Mouse (Mus musculus) midbrain, embryonic 15.5 days (tissue): Measurements from ENCODE around the gene Ttc7b. TPM values are rescaled to one million over a fixed set of nuclear protein-coding genes. Genes with fewer than 3 reads are reported as not detected.

Source experiments
- ATAC-seq: fragments of 200-750 bp; cut with Nextera tagmentation; replicated peaks from 2 replicates; pipeline ENCODE4 v1.8.0; 2017; ENCODE audit warnings: moderate TSS enrichment
- H3K27ac ChIP-seq: fragments of 300-500 bp; sonication (generic); 2 replicates; pipeline ENCODE4 v1.5.1; 2015; ENCODE audit warnings: mild to moderate bottlenecking, inconsistent platforms
- H3K27me3 ChIP-seq: fragments of 300-500 bp; sonication (generic); replicated peaks from 2 replicates; pipeline ENCODE4 v1.6.1; 2015; ENCODE audit warnings: inconsistent platforms
- H3K36me3 ChIP-seq: fragments of 300-500 bp; sonication (generic); replicated peaks from 2 replicates; pipeline ENCODE4 v1.6.1; 2015; ENCODE audit warnings: inconsistent platforms
- H3K4me1 ChIP-seq: fragments of 300-500 bp; sonication (generic); 2 replicates; pipeline ENCODE4 v1.6.1; 2015; ENCODE audit warnings: inconsistent platforms
- H3K4me2 ChIP-seq: fragments of 300-500 bp; sonication (generic); 2 replicates; pipeline ENCODE4 v1.6.1; 2015; ENCODE audit warnings: inconsistent platforms, mild to moderate bottlenecking, moderate library complexity
- H3K4me3 ChIP-seq: fragments of 300-500 bp; sonication (generic); 2 replicates; pipeline ENCODE4 v1.5.1; 2015; ENCODE audit warnings: mild to moderate bottlenecking, inconsistent platforms
- H3K9ac ChIP-seq: fragments of 300-500 bp; sonication (generic); 2 replicates; pipeline ENCODE4 v1.6.1; 2015; ENCODE audit warnings: mild to moderate bottlenecking, inconsistent platforms
- H3K9me3 ChIP-seq: fragments of 300-500 bp; sonication (generic); 2 replicates; pipeline ENCODE4 v1.6.1; 2016; ENCODE audit warnings: inconsistent platforms
- WGBS: fragments of 180-500 bp; shearing (Covaris S2); methylation state at CpG from one replicate; pipeline ENCODE4 v1.1.7; 2015; ENCODE audit warnings: mixed read lengths; 5-methylcytosine and 5-hydroxymethylcytosine counted together
- polyA plus RNA-seq: library from polyadenylated mRNA; unstranded; fragments of >200 nt; fragmentation: Nextera tagmentation; extraction: Ambion mirVana; gene quantifications from 2 replicates; pipeline ENCODE4 v1.2.1, GENCODE M21; 2015

Ttc7b gene
- polyA plus RNA-seq, 1 experiment from 2014 or later, result 9.7 TPM

GRCm38 (mm10) chr12:100313785-100314375 is 206.7 kb downstream of the Ttc7b start:
- Histone ChIP-seq H3K36me3 (no peaks in the 10 kb centered on the region; the same call in 1 of the 2 replicates), H3K4me1 (peaks cover 70% of the 10 kb centered on the region), H3K4me2 (no peak overlapping the region), H3K9me3 (no peaks in the 10 kb centered on the region), H3K4me3 (no peak overlapping the region), H3K27me3 (no peaks in the 10 kb centered on the region), H3K27ac (peak overlapping the region; percentile 81), H3K9ac (0 out of 2 replicates have a peak overlapping the region, but pooled peaks have one; percentile 22)
- ATAC-seq, result peak; percentile 77
- WGBS, result 19% methylated on average over 12 of the region's 12 CpGs

- Histone ChIP-seq H3K9ac (no peak overlapping the region), H3K9me3 (no peaks in the 10 kb centered on the region), H3K36me3 (no peaks in the 10 kb centered on the region; the same call in 1 of the 2 replicates), H3K27ac (peak overlapping the region; percentile 81), H3K27me3 (no peaks in the 10 kb centered on the region), H3K4me2 (no peak overlapping the region), H3K4me3 (no peak overlapping the region), H3K4me1 (peaks cover 76% of the 10 kb centered on the region)
- WGBS, result 69% methylated on average over 6 of the region's 6 CpGs
- ATAC-seq, result no peak
Measured at GRCm38 (mm10) chr12:100313209-100313608, 207.4 kb downstream of the Ttc7b start.

GRCm38 (mm10) chr12:100310471-100311392 is 209.9 kb downstream of the Ttc7b start:
- Histone ChIP-seq H3K4me2 (no peak overlapping the region), H3K4me3 (no peak overlapping the region), H3K4me1 (peaks cover 74% of the 10 kb centered on the region), H3K9ac (no peak overlapping the region), H3K27ac (peak overlapping the region; percentile 45), H3K9me3 (no peaks in the 10 kb centered on the region), H3K36me3 (no peaks in the 10 kb centered on the region), H3K27me3 (no peaks in the 10 kb centered on the region)
- ATAC-seq, result no peak
- 48% methylated on average over 6 of the region's 6 CpGs for WGBS

GRCm38 (mm10) chr12:100309201-100309600 is 211.4 kb downstream of the Ttc7b start:
- Histone ChIP-seq H3K36me3 (no peaks in the 10 kb centered on the region), H3K27me3 (no peaks in the 10 kb centered on the region), H3K4me1 (peaks cover 59% of the 10 kb centered on the region), H3K9ac (no peak overlapping the region), H3K4me3 (no peak overlapping the region), H3K4me2 (no peak overlapping the region), H3K27ac (peak overlapping the region; percentile 42; the same call in 1 of the 2 replicates), H3K9me3 (no peaks in the 10 kb centered on the region)
- 46% methylated on average over 4 of the region's 4 CpGs for WGBS
- no peak for ATAC-seq

- H3K4me1 ChIP-seq, result peaks cover 44% of the 10 kb centered on the region
- H3K4me2 ChIP-seq, result no peak overlapping the region
- peak overlapping the region; percentile 9; the same call in 1 of the 2 replicates for H3K9ac ChIP-seq
- no peaks in the 10 kb centered on the region for H3K27me3 ChIP-seq
- H3K27ac ChIP-seq, result peak overlapping the region; percentile 74
- H3K4me3 ChIP-seq, result no peak overlapping the region
- 27% methylated on average over 8 of the region's 8 CpGs for WGBS
- no peaks in the 10 kb centered on the region for H3K9me3 ChIP-seq
- H3K36me3 ChIP-seq, result no peaks in the 10 kb centered on the region
- ATAC-seq, result peak; percentile 38
Measured at GRCm38 (mm10) chr12:100307501-100308260, 212.9 kb downstream of the Ttc7b start.

GRCm38 (mm10) chr12:100306336-100306735 is 214.3 kb downstream of the Ttc7b start:
- H3K4me3 ChIP-seq, result no peak overlapping the region
- H3K9me3 ChIP-seq, result no peaks in the 10 kb centered on the region
- 52% methylated on average over 1 of the region's 1 CpGs for WGBS
- peaks cover 41% of the 10 kb centered on the region for H3K4me1 ChIP-seq
- H3K36me3 ChIP-seq, result no peaks in the 10 kb centered on the region
- no peak overlapping the region; the same call in 1 of the 2 replicates for H3K27ac ChIP-seq
- no peak overlapping the region for H3K9ac ChIP-seq
- no peaks in the 10 kb centered on the region for H3K27me3 ChIP-seq
- no peak overlapping the region for H3K4me2 ChIP-seq
- no peak for ATAC-seq

GRCm38 (mm10) chr12:100305051-100305673 is 215.5 kb downstream of the Ttc7b start:
- no peak for ATAC-seq
- no peak overlapping the region for H3K4me2 ChIP-seq
- H3K4me1 ChIP-seq, result peaks cover 31% of the 10 kb centered on the region
- no peak overlapping the region for H3K27ac ChIP-seq
- 60% methylated on average over 4 of the region's 4 CpGs for WGBS
- no peaks in the 10 kb centered on the region for H3K9me3 ChIP-seq
- H3K36me3 ChIP-seq, result no peaks in the 10 kb centered on the region
- no peaks in the 10 kb centered on the region for H3K27me3 ChIP-seq
- H3K4me3 ChIP-seq, result no peak overlapping the region
- H3K9ac ChIP-seq, result no peak overlapping the region

- 91% methylated on average over 2 of the region's 2 CpGs for WGBS
- Histone ChIP-seq H3K9me3 (no peaks in the 10 kb centered on the region), H3K9ac (no peak overlapping the region), H3K27ac (no peak overlapping the region), H3K27me3 (no peaks in the 10 kb centered on the region), H3K4me2 (no peak overlapping the region), H3K36me3 (no peaks in the 10 kb centered on the region), H3K4me1 (peaks cover 22% of the 10 kb centered on the region), H3K4me3 (no peak overlapping the region)
- no peak for ATAC-seq
Measured at GRCm38 (mm10) chr12:100304280-100304679, 216.3 kb downstream of the Ttc7b start.

- Histone ChIP-seq H3K36me3 (no peaks in the 10 kb centered on the region), H3K4me1 (peaks cover 13% of the 10 kb centered on the region), H3K27me3 (no peaks in the 10 kb centered on the region), H3K9me3 (no peaks in the 10 kb centered on the region), H3K4me3 (no peak overlapping the region), H3K27ac (no peak overlapping the region), H3K4me2 (no peak overlapping the region), H3K9ac (no peak overlapping the region)
- 80% methylated on average over 7 of the region's 7 CpGs for WGBS
- no peak for ATAC-seq
Measured at GRCm38 (mm10) chr12:100303141-100303540, 217.5 kb downstream of the Ttc7b start.

GRCm38 (mm10) chr12:100300446-100300845 is 220.2 kb downstream of the Ttc7b start:
- no peak overlapping the region for H3K4me3 ChIP-seq
- no peaks in the 10 kb centered on the region for H3K27me3 ChIP-seq
- no peaks in the 10 kb centered on the region for H3K36me3 ChIP-seq
- whole genome bisulfite sequencing, result 79% methylated on average over 5 of the region's 5 CpGs
- no peak overlapping the region for H3K27ac ChIP-seq
- no peaks in the 10 kb centered on the region for H3K4me1 ChIP-seq
- H3K9me3 ChIP-seq, result no peaks in the 10 kb centered on the region
- ATAC-seq, result no peak
- H3K9ac ChIP-seq, result no peak overlapping the region
- H3K4me2 ChIP-seq, result no peak overlapping the region

GRCm38 (mm10) chr12:100299322-100299726 is 221.3 kb downstream of the Ttc7b start:
- H3K4me1 ChIP-seq, result no peaks in the 10 kb centered on the region
- H3K4me2 ChIP-seq, result no peak overlapping the region
- no peaks in the 10 kb centered on the region for H3K36me3 ChIP-seq
- H3K9ac ChIP-seq, result no peak overlapping the region
- WGBS, result 85% methylated on average over 8 of the region's 8 CpGs
- 0 out of 2 replicates have a peak overlapping the region, but pooled peaks have one; percentile 13 for H3K27ac ChIP-seq
- no peak for ATAC-seq
- H3K27me3 ChIP-seq, result no peaks in the 10 kb centered on the region
- H3K4me3 ChIP-seq, result no peak overlapping the region
- H3K9me3 ChIP-seq, result no peaks in the 10 kb centered on the region
